8 mouse cellular contexts compared by ENCODE assay signal in genomic region chr11:87519260-87519659, GRCm38 (mm10). TPM values are rescaled to one million over a fixed set of nuclear protein-coding genes. Genes with fewer than 3 reads are reported as not detected.
DNase-seq lines count a peak whose midpoint lies in the region; ATAC-seq lines count a peak whose summit lies in the region.

No protein-coding gene starts in this region.

- ATAC-seq in megakaryocyte, adult 5-6 weeks (ENCODE audit: poor library complexity, severe bottlenecking), result peak; percentile 92

- peak; percentile 6 to 17 for DNase-seq in heart, adult 9 months (ENCODE audit: low spot score in 2 of 2)
- DNase-seq in heart, adult 11 months, result no peak
- peak; percentile 50 to 51 for DNase-seq in B cell, adult 2 months
- DNase-seq in ZHBTc4 (ENCODE audit: low read depth, low spot score), result peak; percentile 78
- DNase-seq in embryo, embryonic 10.5 days (ENCODE audit: low spot score), result peak; percentile 71
- DNase-seq in kidney, postnatal 10 days, result peak; percentile 24
- peak; percentile 26 to 33 for DNase-seq in thymus, postnatal 36 days

RNA-seq across cellular contexts. Expression of gene Gm11492, which starts 47.2 kb away (rescaled TPM):
- not detected in 2 replicates for total RNA-seq in megakaryocyte, adult 5-6 weeks (2015)
- total RNA-seq in megakaryocyte, adult 5-6 weeks (2017), result not detected in 2 replicates

RNA-seq across cellular contexts. Expression of gene Sept4, which starts 49.4 kb away (rescaled TPM):
- 1.0 TPM in 1 of 2 replicates, not detected in the other for total RNA-seq in megakaryocyte, adult 5-6 weeks (2015)
- 0.26 and 4.6 TPM in 2 replicates for total RNA-seq in megakaryocyte, adult 5-6 weeks (2017)
